Mouse (Mus musculus) heart, embryonic 11.5 days (tissue): Measurements from ENCODE around the gene Mrpl38. TPM values are rescaled to one million over a fixed set of nuclear protein-coding genes. Genes with fewer than 3 reads are reported as not detected.

Source experiments
- ATAC-seq: fragments of 200-750 bp; cut with Nextera tagmentation; replicated peaks from 2 replicates; pipeline ENCODE4 v1.8.0; 2017; ENCODE audit warnings: moderate library complexity; ENCODE audit not compliant: insufficient number of reproducible peaks, low FRiP score, low TSS enrichment
- H3K27ac ChIP-seq: fragments of 300-500 bp; sonication (generic); 2 replicates; pipeline ENCODE4 v1.5.1; 2014; ENCODE audit warnings: mild to moderate bottlenecking, low read depth, low read length
- H3K27me3 ChIP-seq: fragments of 300-500 bp; sonication (generic); 2 replicates; pipeline ENCODE4 v1.6.1; 2014; ENCODE audit warnings: mild to moderate bottlenecking, low read length, mixed read lengths; ENCODE audit not compliant: control insufficient read depth, insufficient read depth
- H3K36me3 ChIP-seq: fragments of 300-500 bp; sonication (generic); 2 replicates; pipeline ENCODE4 v1.6.1; 2014; ENCODE audit warnings: mild to moderate bottlenecking, low read length, moderate library complexity, mixed read lengths; ENCODE audit not compliant: control insufficient read depth, insufficient read depth
- H3K4me1 ChIP-seq: fragments of 300-500 bp; sonication (generic); 2 replicates; pipeline ENCODE4 v1.6.1; 2014; ENCODE audit warnings: low read length; ENCODE audit not compliant: control insufficient read depth, insufficient read depth
- H3K4me2 ChIP-seq: fragments of 300-500 bp; sonication (generic); 2 replicates; pipeline ENCODE4 v1.6.1; 2014; ENCODE audit warnings: mild to moderate bottlenecking, moderate library complexity
- H3K4me3 ChIP-seq: fragments of 300-500 bp; sonication (generic); 2 replicates; pipeline ENCODE4 v1.5.1; 2014; ENCODE audit warnings: low read depth, low read length
- H3K9ac ChIP-seq: fragments of 300-500 bp; sonication (generic); 2 replicates; pipeline ENCODE4 v1.6.1; 2014; ENCODE audit warnings: mild to moderate bottlenecking, low read depth, low read length, moderate library complexity
- H3K9me3 ChIP-seq: fragments of 300-500 bp; sonication (generic); replicated peaks from 2 replicates; pipeline ENCODE4 v1.6.1; 2016; ENCODE audit warnings: low read length; ENCODE audit not compliant: control insufficient read depth
- WGBS: fragments of 180-500 bp; shearing (Covaris S2); extraction: QIAGEN DNeasy Blood & Tissue Kit; methylation state at CpG from one replicate; pipeline ENCODE4 v1.1.7; 2014; ENCODE audit not compliant: insufficient replicate concordance; 5-methylcytosine and 5-hydroxymethylcytosine counted together
- polyA plus RNA-seq: library from polyadenylated mRNA; unstranded; fragments of >200 nt; fragmentation: Nextera tagmentation; extraction: Ambion mirVana; gene quantifications from 2 replicates; pipeline ENCODE4 v1.2.1, GENCODE M21; 2014

Mrpl38 gene
- polyA plus RNA-seq, 1 experiment from 2014 or later: 116 TPM

- H3K4me1 ChIP-seq: peaks cover 8% of the 10 kb centered on the region; the same call in 1 of the 2 replicates
- H3K36me3 ChIP-seq: peaks cover 47% of the 10 kb centered on the region
- ATAC-seq: no peak
- H3K27ac ChIP-seq: no peak overlapping the region
- H3K4me2 ChIP-seq: no peak overlapping the region
- WGBS: 75% methylated on average over 6 of the region's 6 CpGs
- no peaks in the 10 kb centered on the region for H3K9me3 ChIP-seq
- no peak overlapping the region for H3K9ac ChIP-seq
- H3K27me3 ChIP-seq: no peaks in the 10 kb centered on the region
- no peak overlapping the region for H3K4me3 ChIP-seq
Observed at GRCm38 (mm10) chr11:116149341-116149740, 10.7 kb upstream of the Mrpl38 start.

DNA sequence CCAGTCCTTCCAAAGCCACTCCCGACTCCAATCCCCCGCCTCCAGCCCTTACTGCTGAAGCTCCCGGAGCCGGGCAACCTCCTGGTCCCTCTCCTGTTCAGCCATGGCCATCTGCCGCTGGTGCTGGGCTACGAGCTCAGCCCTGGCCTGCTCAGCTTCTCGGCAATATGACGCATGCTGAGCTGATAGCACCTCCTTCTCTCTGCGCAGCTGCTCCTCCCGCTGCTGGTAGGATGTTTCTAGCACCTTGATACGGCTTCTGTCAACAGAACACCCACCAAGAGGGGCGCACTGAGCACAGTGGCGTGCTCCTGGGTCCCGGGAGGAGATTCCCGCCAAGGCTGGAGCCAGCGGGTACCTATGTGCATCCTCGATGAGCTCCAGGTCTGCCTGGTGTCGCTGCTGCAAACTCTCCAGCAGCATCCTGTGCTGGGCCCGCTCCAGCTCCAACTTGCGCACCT, 10.1 kb upstream of the Mrpl38 start:
- Histone ChIP-seq H3K4me3 (no peak overlapping the region), H3K36me3 (peaks cover 46% of the 10 kb centered on the region), H3K27me3 (no peaks in the 10 kb centered on the region), H3K9ac (peak overlapping the region; percentile 43; the same call in 1 of the 2 replicates), H3K9me3 (no peaks in the 10 kb centered on the region), H3K27ac (no peak overlapping the region), H3K4me2 (peak overlapping the region; percentile 20; the same call in 1 of the 2 replicates), H3K4me1 (peaks cover 8% of the 10 kb centered on the region; the same call in 1 of the 2 replicates)
- WGBS: 41% methylated on average over 20 of the region's 20 CpGs
- ATAC-seq: no peak

DNA sequence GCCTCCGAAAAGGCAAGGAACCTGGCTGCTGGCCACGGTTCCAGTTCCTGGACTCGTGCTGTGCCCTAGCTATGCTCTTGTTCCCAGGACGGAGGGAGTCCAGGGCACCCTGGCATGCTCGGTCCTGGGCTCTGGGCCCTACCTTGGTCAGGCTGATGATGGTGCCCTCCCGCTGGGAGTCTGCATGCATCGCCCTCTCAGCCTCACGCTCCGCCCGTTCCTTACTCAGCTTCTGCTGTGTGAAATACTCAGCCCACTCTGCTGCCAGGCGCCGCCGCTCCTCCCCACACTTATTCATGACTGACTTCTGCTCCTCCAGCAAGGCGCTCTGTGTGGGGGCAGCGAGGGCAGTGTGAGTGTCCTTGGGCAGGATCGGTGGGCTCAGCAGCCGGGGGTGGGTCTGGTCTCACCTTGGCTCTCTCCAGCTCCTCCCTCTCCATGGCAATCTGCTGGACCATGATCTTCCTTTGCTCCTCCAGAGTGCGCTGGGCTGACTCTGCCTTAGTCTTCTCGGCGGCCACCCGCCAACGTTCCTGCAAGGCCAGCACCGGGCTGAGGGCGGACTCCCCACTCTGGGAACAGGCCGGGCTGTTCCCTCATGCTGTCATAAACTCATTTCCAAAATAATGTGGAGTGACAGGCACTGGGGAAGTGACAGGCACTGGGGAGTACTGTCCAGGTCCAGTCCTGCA, 7.8 kb upstream of the Mrpl38 start:
- 79% methylated on average over 25 of the region's 25 CpGs for WGBS
- Histone ChIP-seq H3K9ac (no peak overlapping the region), H3K4me1 (peaks cover 8% of the 10 kb centered on the region; the same call in 1 of the 2 replicates), H3K9me3 (no peaks in the 10 kb centered on the region), H3K27me3 (no peaks in the 10 kb centered on the region), H3K4me3 (no peak overlapping the region), H3K36me3 (peaks cover 36% of the 10 kb centered on the region), H3K27ac (no peak overlapping the region), H3K4me2 (no peak overlapping the region)
- ATAC-seq: no peak

- Histone ChIP-seq H3K27ac (no peak overlapping the region), H3K4me1 (peaks cover 8% of the 10 kb centered on the region; the same call in 1 of the 2 replicates), H3K4me2 (no peak overlapping the region), H3K27me3 (no peaks in the 10 kb centered on the region), H3K36me3 (peaks cover 29% of the 10 kb centered on the region), H3K9ac (no peak overlapping the region), H3K9me3 (no peaks in the 10 kb centered on the region), H3K4me3 (no peak overlapping the region)
- WGBS: 72% methylated on average over 18 of the region's 18 CpGs
- ATAC-seq: no peak
Observed at GRCm38 (mm10) chr11:116145481-116146293, 7.0 kb upstream of the Mrpl38 start.

GRCm38 (mm10) chr11:116143468-116143867, 4.8 kb upstream of the Mrpl38 start:
- Histone ChIP-seq H3K4me2 (no peak overlapping the region), H3K9me3 (no peaks in the 10 kb centered on the region), H3K27me3 (no peaks in the 10 kb centered on the region), H3K36me3 (peaks cover 23% of the 10 kb centered on the region), H3K9ac (no peak overlapping the region), H3K27ac (no peak overlapping the region), H3K4me1 (peaks cover 8% of the 10 kb centered on the region), H3K4me3 (no peak overlapping the region)
- 80% methylated on average over 3 of the region's 3 CpGs for WGBS
- ATAC-seq: no peak

GRCm38 (mm10) chr11:116142211-116142991, 3.7 kb upstream of the Mrpl38 start:
- peak; percentile 40; the same call in 1 of the 2 replicates for ATAC-seq
- Histone ChIP-seq H3K4me1 (peaks cover 9% of the 10 kb centered on the region; the same call in 1 of the 2 replicates), H3K27ac (peak overlapping the region; percentile 67; the same call in 1 of the 2 replicates), H3K4me2 (0 out of 2 replicates have a peak overlapping the region, but pooled peaks have one; percentile 3), H3K9me3 (no peaks in the 10 kb centered on the region), H3K36me3 (peaks cover 23% of the 10 kb centered on the region), H3K4me3 (no peak overlapping the region), H3K27me3 (no peaks in the 10 kb centered on the region), H3K9ac (peak overlapping the region; percentile 54; the same call in 1 of the 2 replicates)
- 63% methylated on average over 10 of the region's 10 CpGs for WGBS

DNA sequence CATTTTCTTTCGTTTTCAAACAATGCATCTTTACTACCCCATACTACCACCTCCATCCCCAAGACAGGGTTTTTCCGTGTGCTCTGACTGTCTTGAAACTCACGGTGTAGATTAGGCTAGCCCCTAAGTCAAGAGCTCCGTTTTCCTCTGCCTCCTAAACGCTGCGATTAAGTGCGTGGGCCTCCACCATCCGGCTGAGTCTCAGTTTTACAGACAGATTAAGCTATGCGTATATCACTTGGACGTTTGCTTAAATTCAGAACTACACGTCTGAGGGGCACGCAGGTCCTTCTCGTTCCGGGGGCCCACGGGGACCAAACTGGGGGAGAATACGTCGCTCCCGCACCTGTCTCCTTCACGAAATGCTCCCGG, 586 bp downstream of the Mrpl38 start:
- H3K4me1 ChIP-seq: peaks cover 9% of the 10 kb centered on the region; the same call in 1 of the 2 replicates
- H3K9me3 ChIP-seq: no peaks in the 10 kb centered on the region
- peak overlapping the region; percentile 65 for H3K27ac ChIP-seq
- peak overlapping the region; percentile 75 for H3K4me2 ChIP-seq
- no peak for ATAC-seq
- WGBS: 1% methylated on average over 20 of the region's 20 CpGs
- peak overlapping the region; percentile 87 for H3K9ac ChIP-seq
- H3K4me3 ChIP-seq: peak overlapping the region; percentile 74
- no peaks in the 10 kb centered on the region for H3K27me3 ChIP-seq
- peaks cover 10% of the 10 kb centered on the region; the same call in 1 of the 2 replicates for H3K36me3 ChIP-seq

- Histone ChIP-seq H3K9me3 (no peaks in the 10 kb centered on the region), H3K9ac (no peak overlapping the region), H3K36me3 (peaks cover 4% of the 10 kb centered on the region; the same call in 1 of the 2 replicates), H3K4me2 (no peak overlapping the region), H3K27ac (no peak overlapping the region), H3K27me3 (no peaks in the 10 kb centered on the region), H3K4me3 (no peak overlapping the region), H3K4me1 (peaks cover 21% of the 10 kb centered on the region)
- WGBS: 76% methylated on average over 10 of the region's 10 CpGs
- no peak for ATAC-seq
Observed at GRCm38 (mm10) chr11:116134171-116134570, 4.5 kb downstream of the Mrpl38 start.
